Mouse (Mus musculus): ENCODE data around the gene Aldh2. TPM values are rescaled to one million over a fixed set of nuclear protein-coding genes. Genes with fewer than 3 reads are reported as not detected.

Aldh2 gene
- total RNA-seq, 2 experiments from 2014 or later = 140 to 143 TPM

Other genes starting within 250 kb of the Aldh2 start
- gene Trafd1, start 208.2 kb downstream of the Aldh2 start, total RNA-seq (2021) = 10 to 100 TPM; 74.7 to 87.6 TPM
- 10 to 100 TPM; 22.3 to 23.8 TPM for gene Naa25, start 195.9 kb downstream of the Aldh2 start, total RNA-seq (2021)
- gene Tmem116, start 141.9 kb downstream of the Aldh2 start, total RNA-seq (2021) = 10 to 100 TPM in 1 of 2 experiments, 1 to 10 TPM in 1; 9.2 to 12.7 TPM
- 100 to 1,000 TPM in 1 of 2 experiments, 10 to 100 TPM in 1; 97.7 to 115 TPM for gene Erp29, start 141.3 kb downstream of the Aldh2 start, total RNA-seq (2021)
- not detected for gene Adam1b, start 90.4 kb downstream of the Aldh2 start, total RNA-seq (2021)
- gene Adam1a, start 48.3 kb downstream of the Aldh2 start, total RNA-seq (2021) = 1 to 10 TPM; 4.3 to 5.7 TPM
- not detected for gene Gm42878, start 48.3 kb downstream of the Aldh2 start, total RNA-seq (2021)
- gene Mapkapk5, start 47.9 kb downstream of the Aldh2 start, total RNA-seq (2021) = 10 to 100 TPM; 79.0 to 81.4 TPM
- gene Acad12, start 25.1 kb upstream of the Aldh2 start, total RNA-seq (2021) = 10 to 100 TPM; 10.6 to 11.5 TPM
- 1 to 10 TPM; 6.6 to 6.8 TPM for gene Acad10, start 66.7 kb upstream of the Aldh2 start, total RNA-seq (2021)
- gene Brap, start 66.7 kb upstream of the Aldh2 start, total RNA-seq (2021) = 10 to 100 TPM; 27.4 to 31.0 TPM
- 100 to 1,000 TPM; 143 to 152 TPM for gene Atxn2, start 117.5 kb upstream of the Aldh2 start, total RNA-seq (2021)
- gene Sh2b3, start 243.8 kb upstream of the Aldh2 start, total RNA-seq (2021) = 10 to 100 TPM; 29.4 to 30.0 TPM

Measured in gastrocnemius, postnatal 4 days (tissue).